Mouse (Mus musculus): ENCODE results near the gene Isg20. TPM values are rescaled to one million over a fixed set of nuclear protein-coding genes. Genes with fewer than 3 reads are reported as not detected.

Gene Isg20
- total RNA-seq, 2 experiments from 2014 or later, result 0.69 to 3.2 TPM

- no peak for DNase-seq
These were observed 45.4 kb downstream of the Isg20 start for GRCm38 (mm10) chr7:78958499-78959073.

GRCm38 (mm10) chr7:78963891-78964290 is 50.7 kb downstream of the Isg20 start:
- no peak for DNase-seq

Small RNA genes lying within 50 kb of the gene (microRNA-seq; reads per million reads assigned to microRNA genes)
- gene Mir7-2 (ENCODE audit: borderline replicate concordance in 2 of 2), result 0 to 0.53 reads per million in 2 experiments

Other genes starting within 250 kb of the Isg20 start
- 1 to 10 TPM in 1 of 2 experiments, under 1 TPM in 1; 0.90 to 2.1 TPM for gene Ntrk3, start 175.4 kb upstream of the Isg20 start, total RNA-seq (2021)
- 10 to 100 TPM; 30.2 to 30.3 TPM for gene Mrps11, start 130.3 kb upstream of the Isg20 start, total RNA-seq (2021)
- 10 to 100 TPM; 28.1 to 30.9 TPM for gene Mrpl46, start 129.9 kb upstream of the Isg20 start, total RNA-seq (2021)
- 10 to 100 TPM; 13.3 to 14.5 TPM for gene Det1, start 66.2 kb upstream of the Isg20 start, total RNA-seq (2021)
- gene Aen, start 17.6 kb upstream of the Isg20 start, total RNA-seq (2021), result 10 to 100 TPM; 42.4 to 44.6 TPM
- under 1 TPM; 0.43 to 0.48 TPM for gene Acan, start 140.1 kb downstream of the Isg20 start, total RNA-seq (2021)
- gene Hapln3, start 217.6 kb downstream of the Isg20 start, total RNA-seq (2021), result under 1 TPM; 0.18 to 0.54 TPM
- 10 to 100 TPM; 46.9 to 52.5 TPM for gene Mfge8, start 235.6 kb downstream of the Isg20 start, total RNA-seq (2021)